Mouse (Mus musculus): ENCODE results near the gene Kras. TPM values are rescaled to one million over a fixed set of nuclear protein-coding genes. Genes with fewer than 3 reads are reported as not detected.
A peak's percentile ranks its signal among the peaks of the same experiment; 100 is the strongest.

The Kras gene
- polyA plus RNA-seq, 1 experiment from 2014 or later: 77.7 TPM

DNA sequence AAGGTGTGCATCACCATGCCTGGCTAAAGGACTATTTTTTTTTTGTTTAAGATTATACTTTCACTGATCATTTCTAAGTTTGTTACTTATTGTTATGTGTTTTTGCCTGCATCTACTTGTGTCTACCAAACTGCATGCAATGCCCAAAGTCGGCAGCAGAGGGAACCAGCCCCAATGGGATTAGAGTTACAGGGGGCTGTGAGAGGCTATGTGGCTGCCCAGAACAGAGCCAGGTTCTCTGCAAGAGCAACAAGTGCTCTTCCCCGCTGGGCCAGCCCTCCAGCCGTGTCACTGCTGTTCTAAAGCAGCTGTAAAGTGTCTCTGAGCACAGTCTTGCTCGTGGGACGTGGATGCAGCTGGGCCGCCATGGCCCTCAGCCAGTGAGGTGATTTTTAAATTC is 70.4 kb downstream of the Kras start:
- ATAC-seq: no peak
- Histone ChIP-seq H3K9me3 (ENCODE audit: control insufficient read depth, low read length) (no peaks in the 10 kb centered on the region), H3K36me3 (ENCODE audit: control insufficient read depth, insufficient read depth, low read length) (no peaks in the 10 kb centered on the region), H3K27ac (ENCODE audit: low read depth, low read length) (no peak overlapping the region), H3K9ac (ENCODE audit: low read depth, low read length) (no peak overlapping the region), H3K4me2 (ENCODE audit: low read length) (no peak overlapping the region), H3K27me3 (replicated peaks; ENCODE audit: control insufficient read depth, insufficient read depth, low read length) (no peaks in the 10 kb centered on the region; the same call in none of the 2 replicates), H3K4me1 (ENCODE audit: control insufficient read depth, insufficient read depth, low read depth, low read length) (no peaks in the 10 kb centered on the region), H3K4me3 (ENCODE audit: low read length) (no peak overlapping the region)
- 24% methylated on average over 6 of the region's 6 CpGs for WGBS

DNA sequence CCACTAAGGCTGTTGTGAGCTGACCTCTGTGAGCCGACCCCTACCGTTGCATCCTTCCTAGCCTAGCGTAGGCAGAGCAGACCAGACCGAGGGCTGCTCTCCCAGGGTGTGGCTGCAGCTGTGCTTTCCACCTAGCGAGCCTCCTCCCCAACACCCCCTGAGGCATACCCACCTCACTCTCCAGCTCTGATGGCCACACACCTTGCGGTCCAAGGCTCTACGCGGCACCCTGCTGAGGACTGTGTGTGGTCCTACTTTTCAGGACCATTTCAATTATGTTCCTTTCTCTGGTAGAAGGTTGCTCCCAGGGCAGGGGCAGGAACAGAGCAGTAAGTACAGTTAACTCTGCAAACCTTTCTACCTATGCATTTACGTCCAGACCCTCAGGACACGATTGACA is 73.6 kb downstream of the Kras start:
- peaks cover 6% of the 10 kb centered on the region for H3K4me1 ChIP-seq (ENCODE audit: control insufficient read depth, insufficient read depth, low read depth, low read length)
- no peaks in the 10 kb centered on the region for H3K36me3 ChIP-seq (ENCODE audit: control insufficient read depth, insufficient read depth, low read length)
- no peaks in the 10 kb centered on the region for H3K9me3 ChIP-seq (ENCODE audit: control insufficient read depth, low read length)
- H3K4me3 ChIP-seq (ENCODE audit: low read length): no peak overlapping the region
- H3K27ac ChIP-seq (ENCODE audit: low read depth, low read length): no peak overlapping the region
- H3K4me2 ChIP-seq (ENCODE audit: low read length): no peak overlapping the region
- no peak overlapping the region for H3K9ac ChIP-seq (ENCODE audit: low read depth, low read length)
- H3K27me3 ChIP-seq (replicated peaks; ENCODE audit: control insufficient read depth, insufficient read depth, low read length): no peaks in the 10 kb centered on the region; the same call in none of the 2 replicates
- no peak for ATAC-seq
- WGBS: 47% methylated on average over 10 of the region's 10 CpGs

DNA sequence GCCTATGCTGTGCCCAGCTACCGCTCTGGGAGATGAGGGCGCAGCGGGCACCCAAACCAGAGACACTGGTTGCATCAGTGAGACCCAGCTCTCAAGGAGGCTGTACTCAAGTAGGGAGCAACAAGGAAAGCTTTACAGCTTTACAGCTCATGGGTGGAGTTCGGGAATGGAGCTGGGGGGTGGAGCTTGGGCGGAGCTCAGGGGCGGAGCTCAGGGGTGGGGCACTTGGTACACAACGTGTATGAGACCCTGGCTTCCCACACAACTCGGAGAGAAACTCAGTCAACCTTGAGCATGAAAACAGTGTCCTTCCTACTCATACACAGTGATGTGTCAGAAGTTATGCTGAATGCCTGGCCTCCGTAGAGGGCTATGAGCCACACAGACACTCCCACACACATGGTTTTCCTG is 74.5 kb downstream of the Kras start:
- no peaks in the 10 kb centered on the region; the same call in none of the 2 replicates for H3K27me3 ChIP-seq (replicated peaks; ENCODE audit: control insufficient read depth, insufficient read depth, low read length)
- WGBS: 31% methylated on average over 9 of the region's 9 CpGs
- no peak overlapping the region for H3K27ac ChIP-seq (ENCODE audit: low read depth, low read length)
- peaks cover 6% of the 10 kb centered on the region for H3K4me1 ChIP-seq (ENCODE audit: control insufficient read depth, insufficient read depth, low read depth, low read length)
- no peak overlapping the region for H3K4me3 ChIP-seq (ENCODE audit: low read length)
- ATAC-seq: no peak
- H3K4me2 ChIP-seq (ENCODE audit: low read length): no peak overlapping the region
- no peaks in the 10 kb centered on the region for H3K9me3 ChIP-seq (ENCODE audit: control insufficient read depth, low read length)
- H3K36me3 ChIP-seq (ENCODE audit: control insufficient read depth, insufficient read depth, low read length): no peaks in the 10 kb centered on the region
- H3K9ac ChIP-seq (ENCODE audit: low read depth, low read length): no peak overlapping the region

DNA sequence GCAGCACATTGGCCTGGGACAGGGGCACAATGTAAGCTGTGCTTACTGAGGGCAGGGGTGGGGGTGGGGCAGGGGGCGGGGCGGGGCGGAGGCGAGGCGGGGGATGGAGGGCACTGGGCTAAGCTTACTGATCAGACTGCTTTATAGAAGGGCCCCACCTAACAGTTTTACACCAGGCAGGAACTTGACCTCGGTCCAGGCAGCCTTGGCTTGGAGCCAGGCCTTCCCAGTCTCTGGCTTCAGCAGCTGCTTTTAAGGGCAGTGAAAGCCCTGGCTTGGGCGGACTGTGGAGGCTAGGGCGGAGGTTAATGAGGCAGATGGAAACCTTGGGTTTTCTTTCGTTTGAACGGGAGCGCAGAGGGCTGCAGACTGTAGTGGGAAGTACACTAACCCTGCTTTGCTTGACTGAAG is 76.3 kb downstream of the Kras start:
- peak; percentile 69 for ATAC-seq
- Histone ChIP-seq H3K36me3 (ENCODE audit: control insufficient read depth, insufficient read depth, low read length) (no peaks in the 10 kb centered on the region), H3K27ac (ENCODE audit: low read depth, low read length) (no peak overlapping the region), H3K4me2 (ENCODE audit: low read length) (peak overlapping the region; percentile 25; the same call in 1 of the 2 replicates), H3K27me3 (replicated peaks; ENCODE audit: control insufficient read depth, insufficient read depth, low read length) (no peaks in the 10 kb centered on the region; the same call in none of the 2 replicates), H3K9me3 (ENCODE audit: control insufficient read depth, low read length) (no peaks in the 10 kb centered on the region), H3K4me1 (ENCODE audit: control insufficient read depth, insufficient read depth, low read depth, low read length) (peaks cover 6% of the 10 kb centered on the region), H3K9ac (ENCODE audit: low read depth, low read length) (no peak overlapping the region), H3K4me3 (ENCODE audit: low read length) (no peak overlapping the region)
- 2% methylated on average over 11 of the region's 11 CpGs for WGBS

DNA sequence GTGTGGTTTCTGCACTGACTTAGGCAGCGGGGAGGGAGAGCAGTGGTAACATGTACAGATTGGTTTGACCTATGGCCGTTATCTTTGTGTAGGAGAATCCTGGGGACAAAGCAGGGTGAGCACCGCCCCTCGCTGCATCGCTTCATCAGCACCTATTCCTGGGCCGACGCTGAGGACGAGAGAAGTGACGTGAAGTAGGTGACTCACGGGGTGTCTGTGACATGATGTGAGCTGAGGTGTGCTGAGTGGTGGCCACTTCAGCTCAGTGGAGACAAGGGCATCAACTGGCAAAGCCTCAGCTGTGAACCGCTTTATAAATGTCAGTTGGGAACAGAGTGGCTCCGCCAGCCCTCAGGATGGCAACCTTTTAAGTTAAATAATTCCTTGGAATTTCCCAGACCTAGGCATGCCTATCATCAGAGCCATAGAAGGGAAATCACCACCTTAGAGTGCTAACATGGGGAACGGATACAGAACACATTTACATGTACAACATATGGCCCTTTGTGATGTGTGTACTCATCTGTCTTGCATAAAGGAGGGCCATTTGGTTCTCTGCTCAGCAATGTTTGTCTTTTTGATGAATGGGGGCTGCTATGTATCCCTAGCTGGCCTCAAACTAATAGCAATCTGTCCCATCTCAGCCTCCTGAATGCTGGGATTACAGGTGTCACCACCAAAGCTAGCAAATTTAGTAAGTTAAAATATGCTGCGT is 78.0 kb downstream of the Kras start:
- Histone ChIP-seq H3K4me1 (ENCODE audit: control insufficient read depth, insufficient read depth, low read depth, low read length) (peaks cover 6% of the 10 kb centered on the region), H3K27me3 (replicated peaks; ENCODE audit: control insufficient read depth, insufficient read depth, low read length) (no peaks in the 10 kb centered on the region; the same call in 1 of the 2 replicates), H3K9me3 (ENCODE audit: control insufficient read depth, low read length) (no peaks in the 10 kb centered on the region), H3K9ac (ENCODE audit: low read depth, low read length) (no peak overlapping the region), H3K4me2 (ENCODE audit: low read length) (no peak overlapping the region), H3K36me3 (ENCODE audit: control insufficient read depth, insufficient read depth, low read length) (no peaks in the 10 kb centered on the region), H3K4me3 (ENCODE audit: low read length) (no peak overlapping the region), H3K27ac (ENCODE audit: low read depth, low read length) (no peak overlapping the region)
- 74% methylated on average over 14 of the region's 14 CpGs for WGBS
- no peak for ATAC-seq

Other genes with a start within 250 kb of the Kras start
- 110 and 116 TPM in 2 replicates for gene Bcat1, start 174.1 kb downstream of the Kras start, polyA plus RNA-seq (2015; fragmentation: Nextera tagmentation; extraction: Ambion mirVana)
- 0.89 and 1.0 TPM in 2 replicates for gene Lrmp, start 134.6 kb downstream of the Kras start, polyA plus RNA-seq (2015; fragmentation: Nextera tagmentation; extraction: Ambion mirVana)
- 1.1 and 1.6 TPM in 2 replicates for gene Casc1, start 39.2 kb downstream of the Kras start, polyA plus RNA-seq (2015; fragmentation: Nextera tagmentation; extraction: Ambion mirVana)
- 26.7 and 27.1 TPM in 2 replicates for gene Etfrf1, start 39.1 kb downstream of the Kras start, polyA plus RNA-seq (2015; fragmentation: Nextera tagmentation; extraction: Ambion mirVana)